In genomic region chr8:120415474-120415873, GRCm38 (mm10) we compare ENCODE assay signal across 11 mouse cellular contexts.
A peak's percentile ranks its signal among the peaks of the same experiment; 100 is the strongest.
DNase-seq lines count a peak whose midpoint lies in the region; ATAC-seq and TF ChIP-seq lines count a peak whose summit lies in the region.
"Had no signal": no experiment of that assay in that cellular context is flagged by ENCODE, and none has a peak within 500 bp of the region (broad histone marks: within the 10 kb centered on the region; RNA-seq: fewer than 3 reads in every experiment).

No protein-coding gene starts in this region.

- H3K4me1 ChIP-seq in midbrain, embryonic 10.5 days = peaks cover 100% of the 10 kb centered on the region
- H3K4me1 ChIP-seq in midbrain, postnatal 0 days (ENCODE audit: insufficient read depth, low read length) = peaks cover 34% of the 10 kb centered on the region
- peaks cover 22% of the 10 kb centered on the region for H3K4me1 ChIP-seq in intestine, postnatal 0 days (replicated peaks; ENCODE audit: control insufficient read depth, insufficient read depth, low read length)
- peaks cover 51% of the 10 kb centered on the region for H3K4me1 ChIP-seq in stomach, embryonic 16.5 days (ENCODE audit: control insufficient read depth, insufficient read depth, low read length)

- H3K9me3 ChIP-seq in midbrain, embryonic 10.5 days (replicated peaks) = no peaks in the 10 kb centered on the region
- H3K9me3 ChIP-seq in midbrain, postnatal 0 days (ENCODE audit: low read length) = no peaks in the 10 kb centered on the region
- H3K9me3 ChIP-seq in intestine, postnatal 0 days (ENCODE audit: control insufficient read depth) = no peaks in the 10 kb centered on the region
- H3K9me3 ChIP-seq in stomach, embryonic 16.5 days (replicated peaks; ENCODE audit: control insufficient read depth, low read length) = no peaks in the 10 kb centered on the region
- H3K9me3 ChIP-seq: embryonic facial prominence, embryonic 12.5 days had no signal

- no peak overlapping the region for H3K9ac ChIP-seq in midbrain, postnatal 0 days (replicated peaks; ENCODE audit: low read length, poor library complexity, severe bottlenecking)
- no peak overlapping the region for H3K9ac ChIP-seq in intestine, postnatal 0 days (ENCODE audit: low read depth, low read length)
- H3K9ac ChIP-seq in stomach, embryonic 16.5 days (ENCODE audit: low read length) = peak overlapping the region; percentile 68; the same call in 1 of the 2 replicates
- H3K9ac ChIP-seq: embryonic facial prominence, embryonic 12.5 days had no signal

- intact Hi-C loops in gastrocnemius, adult 2 months (cut with DNase I) = loop anchor here (5.0 kb wide), 1 partner anchor 122 kb away; no protein-coding TSS in a partner anchor
- intact Hi-C loops in gastrocnemius, postnatal 14 days (cut with DNase I; ENCODE audit: low total_unique reads) = loop anchor here (5.0 kb wide), 1 partner anchor 117 kb away; no protein-coding TSS in a partner anchor

- no peak for DNase-seq in gastrocnemius, adult 2 months
- DNase-seq in gastrocnemius, postnatal 4 days (ENCODE audit: low spot score in 2 of 2) = no peak
- DNase-seq in midbrain, embryonic 10.5 days (ENCODE audit: low spot score) = no peak
- no peak for DNase-seq in midbrain, postnatal 0 days (ENCODE audit: low spot score)
- DNase-seq in T-cell, adult 2 months (ENCODE audit: low spot score) = no peak
- DNase-seq in gastrocnemius, postnatal 14 days = no peak
- DNase-seq: adrenal gland, adult 8-10 months had no signal

- 64% methylated on average over 9 of the region's 11 CpGs for WGBS in midbrain, embryonic 10.5 days
- 69% methylated on average over 9 of the region's 11 CpGs for WGBS in midbrain, postnatal 0 days
- 86% methylated on average over 11 of the region's 11 CpGs for WGBS in intestine, postnatal 0 days
- 68% methylated on average over 11 of the region's 11 CpGs for WGBS in stomach, embryonic 16.5 days

- H3K27ac ChIP-seq in gastrocnemius, adult 2 months = peak overlapping the region; percentile 87
- H3K27ac ChIP-seq in midbrain, embryonic 10.5 days (replicated peaks) = peak overlapping the region; percentile 86
- H3K27ac ChIP-seq in midbrain, postnatal 0 days (ENCODE audit: low read depth, low read length) = no peak overlapping the region
- peak overlapping the region; percentile 77; the same call in 1 of the 2 replicates for H3K27ac ChIP-seq in intestine, postnatal 0 days (ENCODE audit: low read depth, low read length)
- H3K27ac ChIP-seq in stomach, embryonic 16.5 days (ENCODE audit: low read length) = peak overlapping the region; percentile 98

- no peak overlapping the region for H3K4me2 ChIP-seq in midbrain, postnatal 0 days (ENCODE audit: low read depth, low read length, poor library complexity, severe bottlenecking)
- no peak overlapping the region for H3K4me2 ChIP-seq in intestine, postnatal 0 days (replicated peaks; ENCODE audit: low read depth)
- no peak overlapping the region for H3K4me2 ChIP-seq in stomach, embryonic 16.5 days (ENCODE audit: low read depth, low read length)

- no peaks in the 10 kb centered on the region for H3K36me3 ChIP-seq in midbrain, embryonic 10.5 days
- no peaks in the 10 kb centered on the region for H3K36me3 ChIP-seq in midbrain, postnatal 0 days (ENCODE audit: insufficient read depth, low read length)
- H3K36me3 ChIP-seq in intestine, postnatal 0 days (ENCODE audit: control insufficient read depth, insufficient read depth) = no peaks in the 10 kb centered on the region
- no peaks in the 10 kb centered on the region for H3K36me3 ChIP-seq in stomach, embryonic 16.5 days (ENCODE audit: control insufficient read depth, insufficient read depth, low read length)
- H3K36me3 ChIP-seq: embryonic facial prominence, embryonic 12.5 days had no signal

- no peak for ATAC-seq in midbrain, postnatal 0 days (ENCODE audit: low FRiP score)
- no peak for ATAC-seq in intestine, postnatal 0 days
- ATAC-seq in stomach, embryonic 16.5 days (ENCODE audit: insufficient read depth, low FRiP score) = no peak
- ATAC-seq: inflammation-experienced regulatory T-cells, adult 6 months had no signal

- H3K4me3 ChIP-seq in gastrocnemius, adult 2 months = no peak overlapping the region
- no peak overlapping the region for H3K4me3 ChIP-seq in midbrain, embryonic 10.5 days
- no peak overlapping the region for H3K4me3 ChIP-seq in midbrain, postnatal 0 days (ENCODE audit: low read depth, low read length)
- no peak overlapping the region for H3K4me3 ChIP-seq in intestine, postnatal 0 days (ENCODE audit: low read depth, low read length)
- H3K4me3 ChIP-seq in stomach, embryonic 16.5 days (replicated peaks; ENCODE audit: low read length) = no peak overlapping the region

- peaks cover 82% of the 10 kb centered on the region for H3K27me3 ChIP-seq in midbrain, embryonic 10.5 days (ENCODE audit: low read depth, poor library complexity, severe bottlenecking)
- no peaks in the 10 kb centered on the region for H3K27me3 ChIP-seq in midbrain, postnatal 0 days (ENCODE audit: insufficient read depth, low read length)
- no peaks in the 10 kb centered on the region for H3K27me3 ChIP-seq in intestine, postnatal 0 days (replicated peaks; ENCODE audit: control insufficient read depth, insufficient read depth, low read length)
- H3K27me3 ChIP-seq in stomach, embryonic 16.5 days (ENCODE audit: control insufficient read depth, insufficient read depth, low read length) = no peaks in the 10 kb centered on the region
- H3K27me3 ChIP-seq: embryonic facial prominence, embryonic 12.5 days had no signal

- no peak for TF ChIP-seq CTCF in gastrocnemius, adult 2 months (IDR thresholded peaks at IDR 0.05)
- no peak for TF ChIP-seq CTCF in midbrain, postnatal 0 days (IDR thresholded peaks at IDR 0.05)
- no peak for TF ChIP-seq CTCF in intestine, postnatal 0 days (IDR thresholded peaks at IDR 0.05; ENCODE audit: low read depth)
